Mouse (Mus musculus) stomach, embryonic 16.5 days (tissue): ENCODE measurements around the gene Srrm3. TPM values are rescaled to one million over a fixed set of nuclear protein-coding genes. Genes with fewer than 3 reads are reported as not detected.

Source experiments
- ATAC-seq: fragments of 200-750 bp; cut with Nextera tagmentation; 2 replicates; pipeline ENCODE4 v1.8.0; 2017; ENCODE audit warnings: moderate number of reproducible peaks, moderate TSS enrichment; ENCODE audit not compliant: insufficient read depth, low FRiP score
- H3K27ac ChIP-seq: fragments of 300-500 bp; sonication (generic); 2 replicates; pipeline ENCODE4 v1.5.1; 2014; ENCODE audit warnings: low read length
- H3K27me3 ChIP-seq: fragments of 300-500 bp; sonication (generic); 2 replicates; pipeline ENCODE4 v1.6.1; 2014; ENCODE audit warnings: low read length, control low read depth, mixed read lengths; ENCODE audit not compliant: control insufficient read depth, insufficient read depth
- H3K36me3 ChIP-seq: fragments of 300-500 bp; sonication (generic); 2 replicates; pipeline ENCODE4 v1.6.1; 2014; ENCODE audit warnings: low read length; ENCODE audit not compliant: control insufficient read depth, insufficient read depth
- H3K4me1 ChIP-seq: fragments of 300-500 bp; sonication (generic); 2 replicates; pipeline ENCODE4 v1.6.1; 2014; ENCODE audit warnings: low read length, control low read depth, mixed read lengths; ENCODE audit not compliant: control insufficient read depth, insufficient read depth
- H3K4me2 ChIP-seq: fragments of 300-500 bp; sonication (generic); 2 replicates; pipeline ENCODE4 v1.6.1; 2014; ENCODE audit warnings: low read depth, low read length, mixed read lengths
- H3K4me3 ChIP-seq: fragments of 300-500 bp; sonication (generic); replicated peaks from 2 replicates; pipeline ENCODE4 v1.5.1; 2014; ENCODE audit warnings: mild to moderate bottlenecking, low read length
- H3K9ac ChIP-seq: fragments of 300-500 bp; sonication (generic); 2 replicates; pipeline ENCODE4 v1.6.1; 2014; ENCODE audit warnings: low read length
- H3K9me3 ChIP-seq: fragments of 300-500 bp; sonication (generic); replicated peaks from 2 replicates; pipeline ENCODE4 v1.6.1; 2016; ENCODE audit warnings: low read length, control low read depth; ENCODE audit not compliant: control insufficient read depth
- WGBS: fragments of 180-500 bp; shearing (Covaris S2); extraction: QIAGEN DNeasy Blood & Tissue Kit; methylation state at CpG from one replicate; pipeline ENCODE4 v1.1.7; 2014; 5-methylcytosine and 5-hydroxymethylcytosine counted together
- polyA plus RNA-seq: library from polyadenylated mRNA; unstranded; fragments of >200 nt; fragmentation: Nextera tagmentation; extraction: Ambion mirVana; gene quantifications from 2 replicates; pipeline ENCODE4 v1.2.1, GENCODE M21; 2015

The Srrm3 gene
- polyA plus RNA-seq, 1 experiment from 2014 or later, result 1.2 TPM

DNA sequence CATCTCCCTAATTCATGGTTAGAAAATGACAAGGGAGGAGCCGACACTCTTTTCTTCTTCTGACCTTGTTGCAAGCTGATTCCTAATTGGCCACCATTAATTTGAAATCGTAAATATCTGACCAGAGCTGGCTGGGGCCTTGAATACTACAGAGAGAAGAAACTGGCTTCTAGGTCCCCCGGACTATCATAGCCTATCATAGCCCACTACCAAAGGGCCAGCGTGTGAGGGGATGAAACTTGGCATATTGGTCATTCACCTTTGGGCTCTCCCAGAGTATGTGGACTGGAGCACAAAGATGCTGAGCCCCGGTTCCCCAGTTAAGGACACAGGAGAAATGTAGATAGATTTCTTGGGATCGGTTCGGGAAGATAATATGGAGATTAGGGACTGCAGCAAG lies 96.4 kb downstream of the Srrm3 start:
- Histone ChIP-seq H3K4me2 (peak overlapping the region; percentile 65), H3K36me3 (no peaks in the 10 kb centered on the region), H3K4me1 (no peaks in the 10 kb centered on the region; the same call in 1 of the 2 replicates), H3K9me3 (no peaks in the 10 kb centered on the region), H3K27me3 (no peaks in the 10 kb centered on the region), H3K4me3 (peak overlapping the region; percentile 42), H3K9ac (peak overlapping the region; percentile 66), H3K27ac (peak overlapping the region; percentile 57; the same call in 1 of the 2 replicates)
- no peak for ATAC-seq
- 32% methylated on average over 7 of the region's 7 CpGs for WGBS

GRCm38 (mm10) chr5:135903551-135904151 lies 97.0 kb downstream of the Srrm3 start:
- Histone ChIP-seq H3K27me3 (no peaks in the 10 kb centered on the region), H3K9me3 (no peaks in the 10 kb centered on the region), H3K9ac (peak overlapping the region; percentile 66), H3K4me1 (no peaks in the 10 kb centered on the region; the same call in 1 of the 2 replicates), H3K27ac (peak overlapping the region; percentile 57; the same call in 1 of the 2 replicates), H3K4me2 (peak overlapping the region; percentile 65), H3K36me3 (no peaks in the 10 kb centered on the region), H3K4me3 (peak overlapping the region; percentile 42)
- WGBS, result under 1% methylated on average over 30 of the region's 30 CpGs
- peak; percentile 94 for ATAC-seq

GRCm38 (mm10) chr5:135904259-135904658 lies 97.6 kb downstream of the Srrm3 start:
- no peaks in the 10 kb centered on the region; the same call in 1 of the 2 replicates for H3K4me1 ChIP-seq
- no peak overlapping the region for H3K4me3 ChIP-seq
- H3K9me3 ChIP-seq, result no peaks in the 10 kb centered on the region
- H3K36me3 ChIP-seq, result no peaks in the 10 kb centered on the region
- H3K9ac ChIP-seq, result no peak overlapping the region
- no peaks in the 10 kb centered on the region for H3K27me3 ChIP-seq
- WGBS, result 60% methylated on average over 5 of the region's 5 CpGs
- no peak for ATAC-seq
- no peak overlapping the region for H3K27ac ChIP-seq
- H3K4me2 ChIP-seq, result peak overlapping the region; percentile 65

- Histone ChIP-seq H3K4me3 (no peak overlapping the region), H3K4me1 (no peaks in the 10 kb centered on the region; the same call in 1 of the 2 replicates), H3K36me3 (no peaks in the 10 kb centered on the region; the same call in 1 of the 2 replicates), H3K27me3 (no peaks in the 10 kb centered on the region), H3K9me3 (no peaks in the 10 kb centered on the region), H3K9ac (no peak overlapping the region), H3K4me2 (no peak overlapping the region), H3K27ac (no peak overlapping the region)
- WGBS, result 48% methylated on average over 8 of the region's 8 CpGs
- ATAC-seq, result no peak
Measured at GRCm38 (mm10) chr5:135905320-135906225, 98.9 kb downstream of the Srrm3 start.

- H3K9me3 ChIP-seq, result no peaks in the 10 kb centered on the region
- H3K27ac ChIP-seq, result no peak overlapping the region
- H3K9ac ChIP-seq, result no peak overlapping the region
- H3K27me3 ChIP-seq, result no peaks in the 10 kb centered on the region
- 75% methylated on average over 4 of the region's 4 CpGs for WGBS
- ATAC-seq, result no peak
- peaks cover 8% of the 10 kb centered on the region for H3K36me3 ChIP-seq
- H3K4me3 ChIP-seq, result no peak overlapping the region
- no peaks in the 10 kb centered on the region; the same call in 1 of the 2 replicates for H3K4me1 ChIP-seq
- no peak overlapping the region for H3K4me2 ChIP-seq
Measured at GRCm38 (mm10) chr5:135906846-135907245, 100.2 kb downstream of the Srrm3 start.

- no peak for ATAC-seq
- Histone ChIP-seq H3K4me1 (no peaks in the 10 kb centered on the region; the same call in 1 of the 2 replicates), H3K4me2 (no peak overlapping the region), H3K4me3 (no peak overlapping the region), H3K9ac (no peak overlapping the region), H3K9me3 (no peaks in the 10 kb centered on the region), H3K27ac (no peak overlapping the region), H3K36me3 (peaks cover 8% of the 10 kb centered on the region), H3K27me3 (no peaks in the 10 kb centered on the region)
- WGBS, result 75% methylated on average over 13 of the region's 13 CpGs
Measured at GRCm38 (mm10) chr5:135907256-135907655, 100.6 kb downstream of the Srrm3 start.

GRCm38 (mm10) chr5:135908185-135908584 lies 101.5 kb downstream of the Srrm3 start:
- H3K4me1 ChIP-seq, result peaks cover under 1% of the 10 kb centered on the region; the same call in 1 of the 2 replicates
- no peak overlapping the region for H3K9ac ChIP-seq
- no peaks in the 10 kb centered on the region for H3K27me3 ChIP-seq
- 77% methylated on average over 12 of the region's 12 CpGs for WGBS
- H3K4me3 ChIP-seq, result no peak overlapping the region
- no peaks in the 10 kb centered on the region for H3K9me3 ChIP-seq
- H3K27ac ChIP-seq, result no peak overlapping the region
- peaks cover 8% of the 10 kb centered on the region for H3K36me3 ChIP-seq
- no peak overlapping the region for H3K4me2 ChIP-seq
- ATAC-seq, result no peak

DNA sequence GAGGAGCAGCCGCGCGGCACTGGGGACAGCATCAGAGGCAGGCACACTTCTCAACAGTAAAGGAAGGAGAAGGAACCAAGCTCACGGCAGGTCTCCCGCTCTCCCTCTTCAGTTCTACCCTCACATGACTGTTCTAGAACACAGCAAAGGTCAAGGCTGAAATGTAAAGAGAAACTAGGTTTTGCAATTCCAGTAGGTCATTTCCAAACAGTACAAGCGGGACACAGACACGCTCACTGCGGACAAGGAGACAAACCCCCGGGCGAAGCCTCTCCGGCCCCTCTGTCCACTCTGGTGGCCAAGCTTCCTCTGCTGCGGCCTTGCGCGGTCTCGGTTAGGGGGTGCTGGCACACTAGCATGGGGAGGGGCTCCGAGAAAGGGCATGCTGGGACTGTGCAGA lies 102.3 kb downstream of the Srrm3 start:
- Histone ChIP-seq H3K36me3 (peaks cover 8% of the 10 kb centered on the region), H3K4me2 (no peak overlapping the region), H3K9ac (no peak overlapping the region), H3K4me3 (no peak overlapping the region), H3K27me3 (no peaks in the 10 kb centered on the region), H3K4me1 (peaks cover 5% of the 10 kb centered on the region; the same call in 1 of the 2 replicates), H3K9me3 (no peaks in the 10 kb centered on the region), H3K27ac (no peak overlapping the region)
- 86% methylated on average over 16 of the region's 16 CpGs for WGBS
- no peak for ATAC-seq

- H3K27ac ChIP-seq, result no peak overlapping the region
- no peak overlapping the region for H3K9ac ChIP-seq
- 87% methylated on average over 10 of the region's 10 CpGs for WGBS
- H3K4me2 ChIP-seq, result no peak overlapping the region
- no peaks in the 10 kb centered on the region for H3K9me3 ChIP-seq
- H3K27me3 ChIP-seq, result no peaks in the 10 kb centered on the region
- peaks cover 8% of the 10 kb centered on the region for H3K36me3 ChIP-seq
- ATAC-seq, result no peak
- H3K4me1 ChIP-seq, result peaks cover 5% of the 10 kb centered on the region; the same call in 1 of the 2 replicates
- H3K4me3 ChIP-seq, result no peak overlapping the region
Measured at GRCm38 (mm10) chr5:135909646-135910045, 103.0 kb downstream of the Srrm3 start.
